Mouse (Mus musculus) limb, embryonic 13.5 days (tissue): ENCODE measurements around the gene Cemip. TPM values are rescaled to one million over a fixed set of nuclear protein-coding genes. Genes with fewer than 3 reads are reported as not detected.

Source experiments
- ATAC-seq: fragments of 200-750 bp; cut with Nextera tagmentation; 2 replicates; pipeline ENCODE4 v1.8.0; 2017; ENCODE audit warnings: low read depth, moderate number of reproducible peaks, moderate TSS enrichment; ENCODE audit not compliant: low FRiP score
- H3K27ac ChIP-seq: fragments of 300-500 bp; sonication (generic); 2 replicates; pipeline ENCODE4 v1.5.1; 2015; ENCODE audit warnings: inconsistent platforms, mild to moderate bottlenecking, moderate library complexity
- H3K27me3 ChIP-seq: fragments of 300-500 bp; sonication (generic); 2 replicates; pipeline ENCODE4 v1.6.1; 2015; ENCODE audit warnings: mild to moderate bottlenecking, inconsistent platforms
- H3K36me3 ChIP-seq: fragments of 300-500 bp; sonication (generic); 2 replicates; pipeline ENCODE4 v1.6.1; 2015; ENCODE audit warnings: inconsistent platforms, mild to moderate bottlenecking, moderate library complexity
- H3K4me1 ChIP-seq: fragments of 300-500 bp; sonication (generic); 2 replicates; pipeline ENCODE4 v1.6.1; 2015; ENCODE audit warnings: inconsistent platforms
- H3K4me2 ChIP-seq: fragments of 300-500 bp; sonication (generic); replicated peaks from 2 replicates; pipeline ENCODE4 v1.6.1; 2015; ENCODE audit warnings: inconsistent platforms, mild to moderate bottlenecking, moderate library complexity
- H3K4me3 ChIP-seq: fragments of 300-500 bp; sonication (generic); 2 replicates; pipeline ENCODE4 v1.5.1; 2015; ENCODE audit warnings: moderate library complexity, mild to moderate bottlenecking, inconsistent platforms
- H3K9ac ChIP-seq: fragments of 300-500 bp; sonication (generic); 2 replicates; pipeline ENCODE4 v1.6.1; 2015; ENCODE audit warnings: mild to moderate bottlenecking, inconsistent platforms
- H3K9me3 ChIP-seq: fragments of 300-500 bp; sonication (generic); 2 replicates; pipeline ENCODE4 v1.6.1; 2016; ENCODE audit warnings: inconsistent platforms
- WGBS: fragments of 180-500 bp; shearing (Covaris S2); methylation state at CpG from one replicate; pipeline ENCODE4 v1.1.7; 2015; 5-methylcytosine and 5-hydroxymethylcytosine counted together
- polyA plus RNA-seq: library from polyadenylated mRNA; unstranded; fragments of >200 nt; fragmentation: Nextera tagmentation; extraction: Ambion mirVana; gene quantifications from 2 replicates; pipeline ENCODE4 v1.2.1, GENCODE M21; 2015

The Cemip gene
- polyA plus RNA-seq, 1 experiment from 2014 or later = 0.28 TPM

DNA sequence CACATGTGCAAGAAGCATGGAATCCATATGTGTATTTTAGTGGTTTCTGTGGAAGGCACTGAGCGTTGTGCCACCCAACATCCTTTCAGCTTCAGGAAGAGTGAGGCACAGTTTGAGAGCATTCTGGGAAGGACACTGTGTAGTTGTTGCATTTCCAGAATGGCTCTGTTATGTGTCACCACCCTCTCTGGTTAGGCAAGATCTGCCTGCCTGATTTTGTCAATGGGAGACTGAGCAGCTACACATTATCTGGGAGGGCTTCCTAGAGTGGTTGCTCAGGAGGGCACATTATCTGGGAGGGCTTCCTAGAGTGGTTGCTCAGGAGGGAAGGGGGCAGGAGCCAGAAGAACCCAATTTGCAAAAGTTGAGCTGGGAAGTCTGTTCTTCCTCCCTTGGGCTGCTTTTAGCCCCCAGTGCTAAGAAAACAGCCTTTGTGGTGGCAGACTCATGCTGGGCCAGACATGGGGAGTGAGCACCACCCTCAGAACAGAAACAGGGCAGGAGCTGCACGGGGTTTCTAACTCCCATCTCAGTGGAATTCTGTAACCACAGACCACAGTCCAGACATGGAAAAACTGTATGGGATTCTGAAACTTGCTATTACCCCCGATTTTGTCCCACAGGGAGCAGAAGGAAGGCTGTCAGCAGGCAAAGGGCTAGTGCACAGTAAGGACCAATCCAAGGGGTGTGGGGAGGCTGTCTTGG lies 147.1 kb downstream of the Cemip start:
- ATAC-seq = no peak
- no peak overlapping the region for H3K9ac ChIP-seq
- no peaks in the 10 kb centered on the region for H3K9me3 ChIP-seq
- no peaks in the 10 kb centered on the region for H3K4me1 ChIP-seq
- H3K4me2 ChIP-seq = no peak overlapping the region
- no peak overlapping the region for H3K4me3 ChIP-seq
- WGBS = 61% methylated on average over 3 of the region's 3 CpGs
- no peaks in the 10 kb centered on the region for H3K27me3 ChIP-seq
- no peaks in the 10 kb centered on the region for H3K36me3 ChIP-seq
- no peak overlapping the region for H3K27ac ChIP-seq

DNA sequence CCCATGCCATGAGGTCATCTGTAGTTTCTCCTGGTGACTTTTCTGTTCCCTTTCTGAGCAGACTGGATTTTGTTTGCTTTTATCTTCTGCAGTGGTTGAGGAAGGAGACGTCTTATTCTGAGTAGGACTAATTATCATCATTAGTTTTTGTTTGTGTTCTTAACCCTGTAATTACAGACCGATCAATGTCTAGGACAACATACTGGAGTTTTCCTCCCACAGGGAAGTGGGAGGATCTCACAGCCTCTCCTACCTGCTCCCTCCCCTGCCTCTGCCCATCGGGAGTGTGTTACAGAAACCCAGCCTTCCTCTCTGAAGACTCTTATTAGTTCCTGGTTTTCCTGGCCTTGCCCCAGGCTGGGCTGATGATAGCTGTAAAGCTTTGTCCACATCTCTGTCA lies 164.7 kb downstream of the Cemip start:
- Histone ChIP-seq H3K4me1 (no peaks in the 10 kb centered on the region), H3K27ac (no peak overlapping the region), H3K36me3 (no peaks in the 10 kb centered on the region), H3K9me3 (no peaks in the 10 kb centered on the region), H3K4me2 (no peak overlapping the region), H3K9ac (no peak overlapping the region), H3K4me3 (no peak overlapping the region), H3K27me3 (no peaks in the 10 kb centered on the region)
- WGBS = 30% methylated on average over 3 of the region's 3 CpGs
- ATAC-seq = no peak

DNA sequence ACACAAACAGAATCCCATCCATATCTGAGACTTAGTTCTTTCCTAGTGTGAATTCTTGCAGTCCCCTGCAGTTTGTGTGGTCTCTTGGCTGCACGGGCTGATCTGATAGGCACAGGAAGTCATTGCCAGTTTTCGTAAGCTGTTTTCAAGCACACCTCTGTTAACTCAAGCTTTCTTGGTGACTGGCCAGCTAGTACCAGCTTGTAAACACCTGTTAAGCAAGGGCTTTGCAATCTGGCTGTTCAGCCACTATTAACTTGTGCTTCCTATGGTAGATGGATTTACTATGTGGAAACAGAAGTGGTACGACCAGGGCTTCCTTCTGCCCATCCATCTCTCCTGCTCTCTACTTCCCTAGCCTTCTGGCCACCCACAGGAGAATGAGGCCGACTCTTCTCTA lies 166.1 kb downstream of the Cemip start:
- H3K4me2 ChIP-seq = no peak overlapping the region
- H3K4me3 ChIP-seq = no peak overlapping the region
- ATAC-seq = no peak
- H3K27ac ChIP-seq = no peak overlapping the region
- no peaks in the 10 kb centered on the region for H3K9me3 ChIP-seq
- no peak overlapping the region for H3K9ac ChIP-seq
- H3K36me3 ChIP-seq = no peaks in the 10 kb centered on the region
- 56% methylated on average over 4 of the region's 4 CpGs for WGBS
- H3K27me3 ChIP-seq = no peaks in the 10 kb centered on the region
- no peaks in the 10 kb centered on the region for H3K4me1 ChIP-seq

DNA sequence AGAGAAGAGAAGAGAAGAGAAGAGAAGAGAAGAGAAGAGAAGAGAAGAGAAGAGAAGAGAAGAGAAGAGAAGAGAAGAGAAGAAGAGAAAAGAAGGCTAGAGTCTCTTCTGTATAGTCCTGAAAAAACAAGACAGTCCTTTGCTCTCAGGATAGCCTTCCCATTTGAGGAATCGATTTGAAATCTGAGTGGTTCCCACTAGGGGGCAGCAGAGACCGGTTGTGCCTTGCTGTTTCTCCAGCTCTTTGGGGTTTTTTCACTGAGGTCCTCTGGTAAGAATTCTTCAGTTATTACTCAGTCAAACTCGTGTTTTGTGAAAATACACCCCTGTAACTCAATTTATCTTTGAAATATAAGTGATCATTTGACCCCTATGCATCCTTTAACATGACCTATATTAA lies 171.7 kb downstream of the Cemip start:
- H3K27ac ChIP-seq = no peak overlapping the region
- H3K27me3 ChIP-seq = no peaks in the 10 kb centered on the region
- no peaks in the 10 kb centered on the region for H3K9me3 ChIP-seq
- WGBS = 0% methylated on average over 3 of the region's 3 CpGs
- no peaks in the 10 kb centered on the region for H3K36me3 ChIP-seq
- H3K4me2 ChIP-seq = no peak overlapping the region
- H3K9ac ChIP-seq = no peak overlapping the region
- ATAC-seq = no peak
- no peak overlapping the region for H3K4me3 ChIP-seq
- no peaks in the 10 kb centered on the region for H3K4me1 ChIP-seq

DNA sequence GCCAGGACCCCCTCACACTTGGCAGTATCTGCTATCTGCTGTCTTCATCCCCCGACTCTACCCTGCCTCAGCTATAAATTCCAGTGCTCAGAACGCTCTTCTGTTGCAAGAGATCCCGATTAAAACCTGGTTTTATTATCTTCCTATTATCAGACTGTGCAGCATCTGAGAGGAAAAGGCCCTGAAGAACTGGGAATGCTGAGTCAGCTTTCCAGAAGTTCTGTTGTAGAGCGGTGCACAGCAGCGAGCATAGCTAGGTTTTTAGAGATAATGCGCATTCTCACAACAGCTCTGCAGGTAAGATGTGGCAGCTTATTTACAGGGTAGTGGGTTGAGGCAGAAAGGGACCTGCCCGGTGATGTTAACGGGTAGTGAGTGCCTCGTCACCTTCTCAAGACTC lies 172.3 kb downstream of the Cemip start:
- H3K4me2 ChIP-seq = no peak overlapping the region
- 70% methylated on average over 9 of the region's 9 CpGs for WGBS
- H3K9ac ChIP-seq = no peak overlapping the region
- no peaks in the 10 kb centered on the region for H3K4me1 ChIP-seq
- H3K27ac ChIP-seq = no peak overlapping the region
- no peaks in the 10 kb centered on the region for H3K27me3 ChIP-seq
- H3K9me3 ChIP-seq = no peaks in the 10 kb centered on the region
- ATAC-seq = no peak
- H3K4me3 ChIP-seq = no peak overlapping the region
- H3K36me3 ChIP-seq = no peaks in the 10 kb centered on the region

DNA sequence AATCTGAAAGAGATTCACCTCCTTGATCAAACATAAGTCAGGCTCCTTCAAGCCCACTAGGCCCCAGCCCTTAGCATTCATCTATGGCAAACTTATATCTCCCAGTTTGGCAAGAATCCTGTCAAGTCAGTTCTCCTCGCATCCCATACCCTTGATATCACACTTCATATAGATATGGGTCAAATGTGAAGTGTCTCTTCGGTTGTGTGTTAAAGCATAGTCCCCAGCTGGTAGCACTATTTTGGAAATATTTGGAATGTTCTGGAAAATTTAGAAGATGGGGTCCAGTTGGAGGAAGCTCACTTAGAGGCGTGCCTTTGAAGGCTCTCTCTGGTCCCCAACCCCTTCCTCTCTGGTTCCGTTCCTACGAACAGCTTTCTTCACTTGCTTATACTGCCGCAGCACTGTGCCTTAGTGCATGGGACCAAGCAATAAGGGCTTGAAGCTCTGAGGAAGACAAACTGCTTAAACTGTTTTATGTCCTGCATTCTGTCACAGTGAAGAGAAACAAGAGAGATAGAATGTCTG lies 172.8 kb downstream of the Cemip start:
- ATAC-seq = no peak
- WGBS = 88% methylated on average over 6 of the region's 6 CpGs

DNA sequence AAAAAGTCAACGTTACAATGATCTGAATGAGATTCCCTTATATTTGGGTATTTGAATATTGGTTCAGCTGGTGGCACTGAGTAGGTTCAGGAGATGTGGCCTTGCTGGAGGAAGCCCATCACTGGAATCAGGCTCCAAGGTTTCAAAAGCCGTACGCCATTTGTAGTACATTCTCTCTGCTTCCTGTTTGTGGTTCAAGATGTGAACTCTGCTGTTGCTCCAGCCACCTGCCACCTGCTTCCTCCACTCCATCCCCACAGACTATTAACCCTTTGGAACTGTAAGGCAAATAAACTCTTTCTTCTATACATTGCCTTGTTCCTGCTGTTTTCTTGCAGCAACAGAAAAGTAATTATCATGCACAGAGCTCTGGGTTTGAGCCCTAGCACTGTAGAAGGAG lies 174.4 kb downstream of the Cemip start:
- Histone ChIP-seq H3K27ac (no peak overlapping the region), H3K4me2 (no peak overlapping the region), H3K9ac (no peak overlapping the region), H3K4me3 (no peak overlapping the region), H3K36me3 (no peaks in the 10 kb centered on the region), H3K9me3 (no peaks in the 10 kb centered on the region), H3K4me1 (no peaks in the 10 kb centered on the region), H3K27me3 (no peaks in the 10 kb centered on the region)
- 83% methylated on average over 3 of the region's 3 CpGs for WGBS
- no peak for ATAC-seq

More for the DNA sequence above, 172.8 kb downstream of the Cemip start:
- Histone ChIP-seq H3K36me3 (no peaks in the 10 kb centered on the region), H3K27ac (no peak overlapping the region), H3K9me3 (no peaks in the 10 kb centered on the region), H3K4me2 (no peak overlapping the region), H3K4me3 (no peak overlapping the region), H3K4me1 (no peaks in the 10 kb centered on the region), H3K27me3 (no peaks in the 10 kb centered on the region), H3K9ac (no peak overlapping the region)

DNA sequence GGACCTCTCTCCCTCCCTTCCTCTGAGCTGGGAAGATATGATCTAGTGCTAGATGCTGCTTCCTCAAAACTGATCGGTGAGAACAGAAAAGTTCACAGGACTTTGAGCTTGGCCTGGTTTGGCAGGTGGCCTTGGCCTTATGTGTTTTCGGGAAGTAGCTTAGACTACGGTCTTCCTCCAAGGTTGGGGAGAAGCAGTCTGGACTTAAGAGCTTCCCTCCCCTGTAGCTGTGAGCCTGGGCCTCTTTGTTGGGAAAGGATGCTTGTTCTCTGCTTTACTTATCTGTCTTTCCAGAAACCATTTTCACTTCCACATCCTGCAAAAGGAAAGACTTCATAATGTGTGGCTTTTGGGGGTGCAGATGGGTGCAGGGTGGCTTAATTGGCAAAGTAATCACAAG lies 181.5 kb downstream of the Cemip start:
- no peak overlapping the region for H3K27ac ChIP-seq
- ATAC-seq = no peak
- 91% methylated on average over 3 of the region's 3 CpGs for WGBS
- no peak overlapping the region for H3K4me3 ChIP-seq
- no peak overlapping the region for H3K9ac ChIP-seq
- H3K27me3 ChIP-seq = no peaks in the 10 kb centered on the region
- H3K4me2 ChIP-seq = no peak overlapping the region
- H3K4me1 ChIP-seq = no peaks in the 10 kb centered on the region
- H3K9me3 ChIP-seq = peaks cover 8% of the 10 kb centered on the region; the same call in 1 of the 2 replicates
- H3K36me3 ChIP-seq = peaks cover 20% of the 10 kb centered on the region; the same call in 1 of the 2 replicates

DNA sequence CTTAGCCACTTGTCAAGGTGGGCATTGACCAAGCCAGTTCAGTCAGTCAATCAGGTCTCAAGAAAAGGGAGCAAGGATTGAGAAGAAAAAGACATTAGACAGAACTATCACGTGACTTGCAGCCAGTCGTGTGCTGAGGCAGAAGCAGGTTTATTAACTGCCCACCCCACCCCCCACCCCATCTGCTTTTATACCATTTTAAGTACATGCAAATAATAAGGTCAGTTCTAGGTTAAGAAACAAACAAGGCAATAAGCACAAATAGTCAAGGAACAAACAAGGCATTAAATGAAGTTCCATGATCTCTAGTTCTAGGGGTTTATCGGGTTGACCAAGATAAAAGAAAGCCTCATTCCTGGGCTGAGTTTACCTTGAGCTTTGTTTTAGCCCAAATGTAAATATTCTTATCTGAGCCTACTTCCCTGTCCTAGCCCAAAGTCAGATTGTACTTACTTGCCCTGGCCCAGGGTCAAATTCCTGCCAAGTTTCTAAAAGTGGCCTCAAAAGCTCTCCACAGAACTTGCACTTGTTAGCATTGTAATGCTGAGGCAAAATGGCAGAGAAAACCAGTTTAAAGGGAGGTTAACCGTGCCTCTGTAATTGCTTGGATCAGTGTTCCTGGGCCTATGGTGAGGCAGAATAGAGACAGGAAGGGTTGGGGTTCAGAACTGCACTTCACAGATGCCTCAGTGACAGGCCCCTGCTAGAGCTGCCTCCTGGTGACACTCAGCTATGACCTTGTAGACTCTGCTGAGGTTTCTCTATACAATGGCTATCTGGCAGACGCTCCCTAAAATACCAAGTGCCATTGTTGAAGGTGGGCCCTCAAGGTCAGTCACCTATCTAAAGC lies 183.8 kb downstream of the Cemip start:
- Histone ChIP-seq H3K4me2 (no peak overlapping the region), H3K4me1 (no peaks in the 10 kb centered on the region), H3K9me3 (peaks cover 8% of the 10 kb centered on the region; the same call in 1 of the 2 replicates), H3K27me3 (no peaks in the 10 kb centered on the region), H3K27ac (no peak overlapping the region), H3K9ac (no peak overlapping the region), H3K36me3 (peaks cover 43% of the 10 kb centered on the region), H3K4me3 (no peak overlapping the region)
- ATAC-seq = no peak
- 72% methylated on average over 5 of the region's 5 CpGs for WGBS

DNA sequence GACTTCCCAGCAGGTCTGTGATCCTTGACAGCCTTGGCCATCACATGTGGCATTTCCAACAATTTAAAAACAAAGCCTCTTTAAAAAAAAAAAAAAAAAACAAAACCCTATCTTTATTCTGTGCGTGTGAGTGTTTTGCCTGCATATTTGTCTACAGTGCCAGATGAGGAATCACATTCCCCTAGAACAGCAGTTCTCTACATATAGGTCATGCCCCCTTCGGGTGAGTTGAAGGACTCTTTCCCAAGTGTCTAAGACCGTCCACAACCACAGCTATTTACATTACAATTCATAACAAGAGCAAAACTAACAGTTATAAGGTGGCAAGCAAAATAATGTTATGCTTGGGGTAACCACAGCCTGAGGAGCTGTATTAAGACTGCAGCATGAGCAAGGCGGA lies 184.9 kb downstream of the Cemip start:
- Histone ChIP-seq H3K4me1 (no peaks in the 10 kb centered on the region), H3K9me3 (peaks cover 5% of the 10 kb centered on the region; the same call in 1 of the 2 replicates), H3K27me3 (no peaks in the 10 kb centered on the region), H3K36me3 (peaks cover 49% of the 10 kb centered on the region), H3K9ac (no peak overlapping the region), H3K4me3 (no peak overlapping the region), H3K4me2 (no peak overlapping the region), H3K27ac (no peak overlapping the region)
- ATAC-seq = no peak
- WGBS = 90% methylated on average over 4 of the region's 4 CpGs

DNA sequence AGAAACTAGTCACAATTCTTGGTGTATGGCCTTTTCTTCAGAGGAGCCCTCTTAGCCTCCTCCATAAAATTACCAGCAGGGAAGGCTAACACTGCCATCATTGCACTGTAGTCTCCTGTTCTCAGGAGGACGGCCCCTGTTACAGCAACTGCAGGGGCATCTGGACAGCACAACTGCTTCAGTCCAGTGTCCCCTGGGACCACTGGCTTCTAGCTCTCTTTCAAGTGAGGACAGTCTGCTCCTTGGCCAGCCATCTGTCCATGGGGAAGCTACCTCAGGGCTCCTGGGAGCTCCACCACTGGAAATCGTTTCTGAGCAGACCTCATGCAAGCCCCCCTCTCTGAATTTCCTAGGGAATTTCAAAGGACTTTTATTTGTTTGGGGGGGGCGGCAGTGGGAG lies 185.8 kb downstream of the Cemip start:
- Histone ChIP-seq H3K36me3 (peaks cover 58% of the 10 kb centered on the region), H3K4me1 (no peaks in the 10 kb centered on the region), H3K4me3 (no peak overlapping the region), H3K27me3 (no peaks in the 10 kb centered on the region), H3K9ac (no peak overlapping the region), H3K9me3 (no peaks in the 10 kb centered on the region), H3K27ac (no peak overlapping the region), H3K4me2 (no peak overlapping the region)
- ATAC-seq = no peak
- WGBS = 67% methylated on average over 3 of the region's 3 CpGs

DNA sequence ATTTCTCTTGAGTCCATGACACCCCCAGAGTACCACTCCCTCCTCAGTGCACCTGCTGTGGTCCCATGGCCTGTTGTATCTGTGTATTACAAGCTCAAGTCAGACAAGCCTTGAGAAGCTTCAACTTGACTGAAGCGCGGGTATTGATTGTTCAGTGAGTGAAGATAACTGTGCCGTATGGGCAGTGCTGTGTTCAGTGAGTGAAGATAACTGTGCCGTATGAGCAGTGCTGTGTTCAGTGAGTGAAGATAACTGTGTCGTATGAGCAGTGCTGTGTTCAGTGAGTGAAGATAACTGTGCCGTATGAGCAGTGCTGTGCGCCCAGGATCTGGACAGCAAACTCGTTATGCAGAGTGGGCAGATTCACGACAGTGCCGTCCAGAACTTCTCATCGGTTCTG lies 188.0 kb downstream of the Cemip start:
- no peak for ATAC-seq
- no peak overlapping the region for H3K9ac ChIP-seq
- H3K4me3 ChIP-seq = no peak overlapping the region
- H3K27me3 ChIP-seq = no peaks in the 10 kb centered on the region
- H3K27ac ChIP-seq = no peak overlapping the region
- 92% methylated on average over 11 of the region's 11 CpGs for WGBS
- no peaks in the 10 kb centered on the region for H3K9me3 ChIP-seq
- peaks cover 64% of the 10 kb centered on the region for H3K36me3 ChIP-seq
- peaks cover 7% of the 10 kb centered on the region for H3K4me1 ChIP-seq
- H3K4me2 ChIP-seq = no peak overlapping the region
